Mouse (Mus musculus) lung, adult 18-20 months (tissue): ENCODE results near the gene Zfp53.
A peak's percentile ranks its signal among the peaks of the same experiment; 100 is the strongest.
"Not testable (repeated sequence)": the region's sequence is repeated elsewhere in the genome, so short reads cannot be mapped to it uniquely, and the experiment has no call there.

ENCODE experiments used
- DNase-seq, 2 experiments: peaks; one replicate each; pipeline ENCODE4 v3.0.0; 2022; ENCODE audit warnings: mixed read lengths in 2 of 2

The Zfp53 gene

DNA sequence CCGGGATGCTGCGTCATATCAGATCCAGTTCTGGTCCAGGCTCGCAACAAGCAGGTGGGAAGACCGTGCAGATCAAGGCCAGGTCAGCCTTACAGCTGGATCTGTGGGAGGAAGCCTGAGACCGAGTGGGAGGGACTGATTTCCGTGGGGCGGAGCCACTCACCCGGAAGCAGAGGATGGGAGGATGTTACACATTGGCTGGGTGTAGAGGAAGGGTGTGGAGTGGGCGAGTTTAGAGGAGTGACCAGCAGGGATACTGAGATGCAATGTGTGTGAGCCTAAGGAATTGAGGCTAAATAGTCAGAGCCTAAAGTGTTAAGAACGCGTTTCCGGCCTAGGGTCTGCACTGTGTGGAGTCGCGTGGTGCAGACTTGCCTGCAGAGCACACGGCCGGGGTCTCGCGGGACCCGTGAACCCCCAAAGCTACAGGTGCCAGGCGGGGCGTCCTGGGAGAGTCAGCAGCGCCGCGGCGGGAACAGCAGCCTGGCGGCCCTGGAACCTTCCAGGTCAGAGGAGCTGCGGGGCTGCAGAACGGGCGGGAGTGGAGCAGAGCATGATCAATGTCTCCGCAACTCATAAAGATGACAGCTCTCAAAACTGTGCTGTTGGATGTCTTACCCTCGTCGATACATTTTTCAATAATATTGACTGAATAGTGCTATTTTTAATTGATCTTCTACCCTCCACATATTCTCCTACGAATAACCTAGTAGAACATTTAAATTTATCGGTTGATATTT lies at the start of gene Zfp53:
Gene Zfp53 (plus strand): TSS at position 239 of the 740 bp plus-strand sequence.
- peak; percentile 94 to 95 for DNase-seq

DNA sequence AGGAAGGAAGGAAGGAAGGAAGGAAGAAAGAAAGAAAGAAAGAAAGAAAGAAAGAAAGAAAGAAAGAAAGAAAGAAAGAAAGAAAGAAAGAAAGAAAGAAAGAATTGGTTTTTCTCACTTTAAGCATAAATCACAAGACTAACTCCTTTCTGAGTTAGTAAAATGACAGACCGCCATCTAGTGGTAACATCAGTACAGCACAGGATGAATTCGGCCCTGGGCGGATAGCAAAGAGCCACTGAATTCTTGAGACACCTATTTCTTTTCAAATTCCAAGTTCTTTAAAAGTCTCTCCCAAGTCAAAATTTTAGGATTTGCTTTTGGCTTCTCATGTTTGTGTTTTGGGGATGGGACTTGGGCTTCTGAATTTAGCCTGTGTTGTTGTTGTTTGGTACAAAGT lies 39.1 kb upstream of the Zfp53 start:
- DNase-seq, result peak; percentile 78 to 85

DNA sequence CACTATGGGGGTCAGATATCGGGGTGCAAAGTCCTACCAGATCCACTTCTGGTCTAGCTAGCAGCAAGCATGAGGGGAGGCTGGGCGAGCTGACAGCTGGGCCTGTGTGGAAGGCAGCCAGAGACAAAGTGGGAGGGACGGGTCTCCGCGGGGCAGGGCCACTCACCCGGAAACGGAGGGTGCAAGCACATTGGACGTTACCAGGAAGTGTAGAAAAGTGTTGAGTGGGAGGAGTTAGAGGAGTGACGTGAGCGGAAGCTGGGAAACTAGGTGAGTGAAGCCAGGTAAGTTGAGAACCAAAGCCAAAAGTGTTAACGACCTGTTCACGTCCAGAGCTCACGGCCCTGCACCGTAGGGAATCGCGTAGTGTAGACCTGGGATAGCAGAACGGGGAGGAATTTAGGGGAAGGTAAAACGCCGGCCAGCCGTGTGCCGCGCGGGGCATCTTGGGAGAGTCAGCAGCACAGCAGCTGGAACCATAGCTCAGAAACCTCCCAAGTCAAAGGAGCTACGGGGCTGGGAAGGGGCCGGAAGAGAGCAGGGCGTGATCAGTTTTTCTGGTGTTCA lies 38.6 kb upstream of the Zfp53 start, which contains the start of gene Zfp51:
Gene Zfp51 (plus strand): TSS at position 237 of the 567 bp plus-strand sequence.
- DNase-seq, result peak; percentile 96 to 97

DNA sequence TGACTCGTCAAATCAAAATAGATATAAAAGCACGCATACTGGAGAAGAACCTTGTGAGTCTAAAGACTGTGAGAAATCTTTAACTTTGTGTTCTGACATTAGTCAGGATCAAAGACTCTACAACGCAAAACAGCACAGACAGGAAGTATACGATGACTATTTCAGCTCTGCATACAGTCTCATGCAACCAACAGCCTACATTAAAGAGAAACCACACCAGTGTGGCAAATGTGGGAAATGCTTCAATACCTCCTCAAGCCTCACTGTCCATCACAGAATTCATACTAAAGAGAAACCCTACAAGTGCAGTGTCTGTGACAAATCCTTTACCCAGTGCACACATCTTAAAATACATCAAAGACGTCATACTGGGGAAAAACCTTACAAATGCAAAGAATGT lies 25.2 kb upstream of the Zfp53 start:
- no peak for DNase-seq

DNA sequence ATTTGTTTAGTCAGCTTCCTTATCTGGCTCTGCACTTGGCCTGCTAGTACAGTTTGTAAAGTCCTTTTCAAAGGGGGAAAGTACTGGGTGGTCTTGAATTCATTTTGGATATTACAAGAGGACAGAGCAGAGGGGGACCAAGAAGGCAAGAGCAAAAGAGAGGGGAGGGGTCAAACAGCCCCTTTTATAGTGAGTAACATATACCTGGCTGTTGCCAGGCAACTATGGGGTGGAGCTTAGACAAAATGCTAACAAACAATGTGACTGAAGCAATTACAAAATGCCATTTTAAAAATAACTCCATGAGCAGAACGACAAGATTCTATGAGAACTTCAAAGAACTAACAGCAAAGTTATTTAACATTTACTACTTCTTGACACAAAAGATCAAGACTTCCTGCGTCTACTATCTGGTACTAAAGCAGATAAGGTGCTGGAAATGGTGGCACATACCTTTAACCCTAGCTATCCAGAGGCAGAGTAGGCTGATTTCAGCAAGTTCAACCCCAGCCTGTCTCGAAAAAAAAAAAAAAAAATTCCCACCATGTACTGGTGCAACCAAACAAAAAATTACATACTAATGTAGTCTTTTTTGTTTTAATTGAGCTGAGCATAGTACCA lies 16.7 kb upstream of the Zfp53 start:
- peak in 1 of 2 experiments; percentile 24 for DNase-seq

DNA sequence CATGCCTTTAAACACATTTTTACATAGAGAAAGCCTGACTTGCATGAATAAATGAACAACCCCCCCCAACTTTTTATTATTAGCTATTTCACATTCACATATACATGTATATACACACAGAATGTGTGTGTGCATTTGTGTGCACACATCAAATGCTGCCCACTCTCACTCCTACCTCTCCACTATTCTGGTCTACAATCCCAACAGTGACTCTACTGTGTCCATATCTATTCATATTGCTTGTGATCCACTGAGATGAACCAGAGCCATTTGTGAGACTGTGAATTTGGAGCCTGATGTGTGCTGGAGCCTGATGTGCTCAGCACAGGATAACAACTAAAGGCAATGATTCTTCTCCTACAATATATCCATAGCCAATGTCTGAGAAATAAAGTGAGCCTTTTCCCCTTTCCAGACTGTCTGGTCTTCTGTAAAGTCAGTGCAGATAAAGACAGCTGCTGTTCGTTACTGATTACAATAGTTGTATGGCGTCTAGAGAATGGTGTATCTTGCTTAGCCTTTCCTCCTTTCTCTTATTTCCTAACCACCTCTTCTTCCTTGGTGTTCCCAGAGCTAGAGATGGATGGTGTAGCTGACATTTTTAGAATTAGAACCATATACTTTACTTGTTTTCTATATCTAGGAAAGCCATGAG lies 16.0 kb upstream of the Zfp53 start:
- no peak for DNase-seq

DNA sequence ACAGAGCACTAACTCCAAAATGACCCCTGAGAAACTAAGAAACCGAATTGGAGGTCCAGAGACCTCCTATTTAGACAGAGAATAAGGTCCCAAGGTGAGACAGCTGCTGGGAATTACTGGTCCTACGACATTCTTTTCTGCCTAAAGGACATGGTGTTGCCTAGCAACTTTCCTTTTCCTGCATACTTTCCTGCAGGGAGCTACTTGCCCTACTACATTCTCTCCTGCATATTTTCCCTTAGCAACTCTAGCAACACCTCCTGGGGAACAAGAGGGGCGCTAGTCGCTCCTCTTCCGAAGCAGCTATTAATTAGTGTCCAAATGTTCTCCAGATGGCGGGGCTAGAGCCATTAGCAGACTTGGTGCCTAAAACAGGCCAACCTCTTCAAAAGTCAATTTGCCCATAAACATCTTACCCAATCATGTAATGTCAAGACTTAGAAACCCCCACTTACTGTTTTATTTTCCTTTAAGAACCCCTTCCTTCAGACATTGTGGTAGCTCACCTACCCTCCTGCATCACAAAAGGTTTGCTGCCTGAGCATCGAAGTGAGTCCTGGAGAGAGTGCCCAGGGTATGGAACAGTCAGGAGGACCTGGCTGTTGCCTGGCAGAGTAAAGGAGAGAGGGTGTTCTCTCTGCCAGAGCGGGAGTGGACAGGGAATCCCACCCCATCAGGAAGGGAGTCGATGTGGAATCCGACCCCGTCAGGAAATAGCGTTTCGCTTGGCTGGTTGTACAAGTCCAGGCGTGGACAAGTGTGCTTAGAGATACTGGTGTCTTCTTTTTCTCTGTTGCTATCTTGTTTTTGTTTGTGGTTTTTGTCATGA lies 15.2 kb upstream of the Zfp53 start:
- peak; percentile 51 to 74 for DNase-seq

DNA sequence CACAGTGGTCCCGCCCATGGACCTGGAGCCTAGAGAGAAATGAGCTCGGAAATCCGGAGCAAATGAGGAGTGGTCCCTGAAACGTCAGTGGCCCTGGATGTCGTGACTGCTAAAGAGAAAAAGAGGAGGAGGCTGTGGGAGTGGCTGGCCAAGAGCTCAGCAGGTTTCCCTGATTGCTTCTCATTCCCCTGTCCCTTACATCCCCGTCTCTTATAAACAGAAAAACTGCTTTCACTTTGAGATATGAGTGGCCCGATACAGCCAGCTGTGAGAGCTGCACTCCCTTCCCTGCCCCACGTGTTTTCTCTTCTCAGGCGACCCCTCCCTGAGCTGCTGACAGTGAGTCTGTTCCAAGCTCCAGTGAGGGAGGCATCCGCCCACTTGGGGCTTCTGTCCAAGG lies 14.1 kb upstream of the Zfp53 start:
- DNase-seq, result peak; percentile 23 to 29

DNA sequence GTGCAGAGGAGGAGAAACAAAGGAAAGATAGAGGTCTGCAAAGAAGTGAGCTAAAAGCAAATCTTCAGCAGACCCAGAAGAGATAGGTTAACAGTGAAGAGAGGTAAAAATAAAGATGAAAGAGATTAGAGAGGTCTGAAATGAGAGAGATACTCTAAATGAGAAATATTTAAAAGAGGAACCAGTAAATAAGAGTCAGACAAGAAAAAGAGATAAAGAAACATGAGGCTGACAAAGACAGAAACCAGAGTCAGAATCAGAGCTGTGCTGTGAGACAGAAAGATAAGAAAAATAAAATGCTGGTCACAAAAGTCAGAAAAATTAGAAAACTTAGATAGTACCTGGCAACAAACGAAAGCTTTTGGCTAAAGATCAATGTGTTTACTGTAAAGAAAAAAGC lies 13.5 kb upstream of the Zfp53 start:
- not testable (repeated sequence) for DNase-seq

DNA sequence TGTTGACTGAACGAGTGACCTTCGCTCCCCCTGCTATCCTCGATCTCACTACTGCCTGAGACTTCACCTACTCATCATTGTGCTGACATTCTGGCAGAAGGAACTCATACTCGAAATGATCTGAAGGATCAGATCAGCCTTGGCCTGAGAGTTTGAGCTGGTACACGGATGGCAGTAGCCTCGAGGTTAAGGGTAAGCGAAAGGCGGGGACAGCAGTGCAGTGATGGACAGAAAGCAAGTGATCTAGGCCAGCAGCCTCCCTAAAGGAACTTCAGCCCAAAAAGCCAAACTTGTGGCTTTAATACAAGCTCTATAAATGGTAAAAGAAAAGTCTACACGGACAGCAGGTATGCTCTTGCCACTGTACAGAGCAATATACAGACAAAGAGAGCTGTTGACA lies 12.4 kb upstream of the Zfp53 start:
- not testable (repeated sequence) for DNase-seq

DNA sequence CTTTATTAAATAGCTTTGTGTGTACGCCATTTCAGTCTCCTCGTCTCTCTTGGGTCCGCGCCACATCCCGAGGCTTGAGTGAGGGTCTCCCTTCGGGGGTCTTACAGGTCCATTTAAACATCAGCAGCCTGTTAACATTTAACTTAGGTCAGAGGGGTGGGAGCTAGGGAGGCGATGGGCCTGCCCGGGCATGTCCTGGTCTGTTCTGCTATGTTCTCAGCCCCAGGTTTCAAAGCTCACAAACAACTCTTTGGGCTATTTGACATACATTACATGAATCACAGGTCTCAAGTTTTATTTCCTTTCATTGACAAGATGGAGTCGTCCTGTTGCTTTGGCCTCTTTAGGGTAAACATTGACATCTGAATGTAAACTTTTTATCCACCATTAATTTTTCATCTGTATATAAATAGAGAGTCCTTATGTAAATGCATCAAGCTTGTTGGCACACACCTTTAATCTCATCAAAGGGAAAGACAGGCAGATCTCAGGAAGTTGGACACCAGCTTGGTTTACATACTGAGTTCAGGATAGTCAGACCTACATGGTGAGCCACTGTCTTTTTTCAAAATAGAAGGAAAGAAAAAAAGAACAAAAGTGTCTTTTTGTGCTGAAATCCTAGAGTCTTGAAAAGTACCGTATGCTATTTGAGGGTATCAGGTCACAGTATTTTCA lies 10.6 kb upstream of the Zfp53 start:
- DNase-seq, result not testable (repeated sequence)

DNA sequence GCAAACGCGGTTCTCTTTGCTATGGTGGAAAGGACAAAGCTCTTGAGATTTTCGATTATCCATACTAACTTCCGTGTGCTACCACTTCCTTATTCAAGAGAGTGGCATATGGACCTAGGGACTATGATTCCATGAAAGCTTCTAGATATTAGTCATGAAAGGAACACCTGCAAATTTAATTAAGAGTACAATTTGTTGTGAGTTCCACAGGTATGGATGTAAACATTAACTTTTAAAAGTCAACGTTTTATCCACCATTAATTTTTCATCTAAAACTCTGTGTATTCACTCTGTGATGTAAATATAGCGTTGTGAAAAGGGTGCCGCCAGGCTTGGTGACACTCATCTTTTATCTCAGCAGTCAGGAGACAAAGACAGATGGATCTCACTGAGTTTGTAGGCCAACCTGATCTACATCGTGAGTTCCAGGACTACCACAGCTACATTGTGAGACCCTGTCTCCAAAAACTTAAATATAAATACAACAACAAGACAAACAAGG lies 753 bp downstream of the Zfp53 start:
- DNase-seq, result no peak

DNA sequence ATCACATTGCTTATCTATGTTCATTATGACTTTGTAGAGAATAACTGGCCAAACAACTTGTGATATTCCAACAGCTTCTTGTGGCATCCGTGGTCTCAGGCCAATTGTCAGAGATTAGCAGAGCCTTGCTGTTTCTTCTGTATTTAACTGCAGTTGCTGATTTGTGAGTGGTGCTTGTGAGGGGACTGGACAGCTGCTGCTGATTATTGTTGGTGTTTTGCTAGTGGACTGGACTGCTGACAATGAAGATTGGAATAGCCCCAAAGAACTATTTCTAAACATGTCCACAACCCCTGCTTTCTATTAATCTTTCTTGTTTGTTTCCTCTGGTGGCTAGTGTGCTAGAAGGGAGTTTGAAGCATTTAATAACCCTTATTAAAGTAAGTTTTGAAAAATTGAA lies 12.6 kb downstream of the Zfp53 start:
- DNase-seq, result no peak

DNA sequence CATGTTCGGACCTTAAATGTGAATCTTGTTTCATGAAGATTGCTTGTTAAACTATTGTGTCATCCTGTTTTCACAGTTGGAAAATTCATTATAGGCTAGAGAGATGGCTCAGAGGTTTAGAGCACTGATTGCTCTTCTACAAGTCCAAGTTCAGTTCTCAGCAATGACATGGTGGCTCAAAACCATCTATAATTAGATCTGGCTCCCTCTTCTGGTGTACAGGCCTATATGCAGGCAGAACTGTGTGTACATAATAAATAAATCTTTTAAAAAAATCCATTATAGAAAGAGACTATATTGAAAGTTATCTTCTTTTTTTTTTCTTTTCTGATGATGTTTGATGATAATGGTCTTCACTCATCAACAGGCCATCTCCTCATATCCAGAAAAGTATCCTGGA lies 15.7 kb downstream of the Zfp53 start:
- DNase-seq, result no peak

DNA sequence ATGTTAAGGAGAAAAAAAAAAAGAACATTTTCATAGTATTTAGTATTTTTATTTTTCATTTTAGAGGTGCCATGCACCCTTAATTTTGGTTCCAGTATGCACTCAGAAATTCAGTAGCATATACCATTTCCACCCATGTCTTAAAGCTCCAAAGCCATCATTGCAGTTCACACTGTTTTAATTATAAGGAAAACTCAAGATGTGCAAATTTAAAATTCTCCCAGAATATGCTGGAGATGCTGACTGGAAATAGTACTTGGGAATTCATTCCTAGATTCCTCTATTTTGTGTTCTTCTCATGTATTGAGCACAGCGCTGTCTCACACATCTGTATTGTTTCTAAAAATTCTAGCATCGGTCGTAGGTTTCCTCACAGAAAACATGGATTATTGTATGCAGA lies 17.5 kb downstream of the Zfp53 start:
- DNase-seq, result no peak

DNA sequence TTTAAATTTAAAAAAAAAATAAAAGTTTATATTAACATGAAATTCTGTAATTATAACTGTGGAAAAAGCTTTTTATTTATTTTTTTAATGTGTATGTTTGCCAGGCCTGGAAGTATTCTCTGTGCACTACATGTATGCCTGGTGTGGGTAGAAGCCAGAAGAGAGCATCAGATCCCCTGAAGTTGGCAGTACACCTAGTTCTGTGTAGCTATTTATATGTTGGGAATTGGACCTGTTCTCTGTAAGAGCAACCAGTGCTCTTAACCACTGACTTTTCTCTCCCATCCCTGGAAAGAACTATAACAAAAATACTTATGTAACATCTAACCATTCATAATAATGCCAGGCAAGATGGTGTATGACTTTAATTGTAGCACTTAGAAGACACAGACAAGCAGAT lies 21.0 kb downstream of the Zfp53 start:
- DNase-seq, result no peak

DNA sequence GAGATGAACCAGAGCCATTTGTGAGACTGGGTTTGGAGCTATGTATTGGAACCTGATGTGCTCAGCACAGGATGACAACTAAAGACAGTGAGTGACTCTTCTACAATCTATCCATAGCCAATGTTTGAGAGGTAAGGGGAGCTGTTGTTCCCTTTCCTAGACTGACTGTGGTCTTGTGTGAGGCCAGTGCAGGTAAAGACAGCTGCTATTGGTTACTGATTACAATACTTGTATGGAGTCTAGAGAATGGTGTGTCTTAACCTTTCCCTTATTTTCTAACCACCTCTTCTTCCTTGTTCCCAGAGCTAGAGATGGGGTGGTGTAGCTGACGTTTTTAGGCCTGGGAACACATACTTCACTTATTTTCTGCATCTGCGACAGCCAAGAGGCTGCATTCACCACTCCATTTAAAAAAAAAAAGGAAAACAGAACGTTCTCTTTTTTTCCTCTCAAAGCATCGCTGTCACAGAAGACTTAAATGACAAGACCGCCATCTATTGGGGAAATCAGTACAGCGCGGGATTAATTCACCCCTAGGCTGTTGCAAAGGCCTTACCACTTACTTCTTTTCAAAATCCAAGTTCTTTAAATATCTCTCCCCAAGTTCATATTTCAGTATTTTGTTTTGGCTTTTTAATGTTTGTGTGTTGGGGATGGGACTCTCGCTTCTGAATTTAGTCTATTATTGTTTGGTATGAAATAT lies 26.8 kb downstream of the Zfp53 start:
- DNase-seq, result peak; percentile 62 to 78

DNA sequence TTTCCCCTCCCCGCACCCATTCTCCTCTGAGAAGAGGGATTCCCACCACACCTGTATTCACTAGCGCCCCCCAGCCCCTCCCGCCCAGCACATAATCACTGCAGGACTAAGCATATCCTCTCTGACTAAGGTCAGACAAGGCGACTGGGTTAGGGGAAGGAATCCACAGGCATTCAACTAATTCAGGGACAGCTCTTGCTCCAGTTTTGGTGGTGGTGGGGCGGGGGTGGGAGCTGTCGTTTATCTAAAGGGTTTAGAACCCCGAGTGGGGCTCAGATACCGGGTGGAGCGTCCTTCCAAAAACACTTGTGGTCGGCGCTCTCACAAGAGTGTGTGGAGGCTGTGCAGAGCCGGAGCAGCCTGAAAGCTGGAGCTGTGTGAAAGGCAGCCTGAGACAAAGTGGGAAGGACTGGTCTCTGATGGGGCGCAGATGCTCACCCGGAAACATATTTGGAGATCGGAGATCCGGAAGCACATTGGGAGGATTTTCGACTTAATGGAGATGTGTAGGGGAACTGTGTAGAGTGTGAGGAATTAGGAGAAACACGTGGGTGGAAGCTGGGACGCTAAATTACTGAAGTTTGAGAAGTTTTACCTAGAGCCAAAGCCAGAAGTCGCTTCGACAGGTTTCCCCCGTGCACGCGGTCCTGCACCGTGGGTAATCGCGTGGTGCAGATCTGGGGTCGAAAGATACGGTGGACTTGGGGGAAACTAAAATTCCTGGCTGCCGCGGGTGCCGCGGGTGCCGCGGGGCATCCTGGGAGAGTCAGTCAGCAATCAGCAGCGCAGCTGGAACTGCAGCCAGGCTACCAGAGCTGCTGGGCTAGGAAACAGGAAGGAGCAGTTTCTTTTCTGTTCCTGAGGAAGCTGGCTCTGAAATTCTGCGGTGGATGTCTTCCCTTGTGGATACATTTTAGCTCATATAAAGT lies 27.7 kb downstream of the Zfp53 start:
- DNase-seq, result peak; percentile 70 to 77

DNA sequence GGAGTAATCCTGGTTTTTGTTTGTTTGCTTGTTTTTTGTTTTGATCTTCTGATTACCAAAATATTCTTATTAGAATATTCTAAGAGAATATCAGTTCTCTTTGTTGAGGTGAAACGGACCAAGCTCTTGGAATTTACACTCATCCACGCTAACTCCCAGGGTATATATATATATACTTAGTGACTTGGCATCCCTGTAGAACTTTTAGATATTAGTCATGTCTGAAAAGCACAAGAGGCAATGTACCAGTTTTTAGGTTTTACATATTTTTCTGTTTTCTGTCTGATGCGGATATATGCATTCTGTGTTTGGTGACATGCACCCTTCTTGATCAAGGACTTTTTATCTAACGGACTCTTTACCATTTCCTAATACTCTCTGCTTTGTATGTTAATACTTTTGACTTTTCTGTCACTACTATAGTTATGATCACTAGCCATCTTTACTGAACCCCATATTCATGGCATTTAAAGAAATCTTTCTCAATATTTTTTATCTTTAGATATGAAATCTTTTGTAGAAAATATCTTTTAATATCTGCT lies 28.4 kb downstream of the Zfp53 start:
- no peak for DNase-seq

DNA sequence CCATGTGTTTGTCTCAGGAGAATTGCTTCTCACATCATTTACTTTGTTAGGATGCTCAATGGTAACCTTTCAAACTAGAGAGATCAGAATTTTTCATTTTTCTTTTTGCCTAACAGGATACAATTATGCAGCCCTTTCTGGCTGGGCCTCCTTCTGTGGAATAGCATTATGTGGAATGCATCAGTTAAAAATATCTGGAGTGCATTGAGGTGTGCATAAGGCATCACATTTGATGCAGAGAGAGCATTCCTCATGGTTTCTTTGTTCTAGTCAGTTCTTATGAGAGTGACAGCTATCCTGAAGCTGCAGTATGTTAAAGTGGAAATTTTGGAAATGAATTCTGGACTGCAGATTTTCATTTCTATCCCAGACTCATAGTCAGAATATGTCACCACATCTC lies 37.5 kb downstream of the Zfp53 start:
- DNase-seq, result no peak
